Mouse (Mus musculus): ENCODE measurements around the gene Rapgef6.
"Not testable (repeated sequence)": the region's sequence is repeated elsewhere in the genome, so short reads cannot be mapped to it uniquely, and the experiment has no call there.

Gene Rapgef6

GRCm38 (mm10) chr11:54592585-54592984, 69.9 kb downstream of the Rapgef6 start:
- DNase-seq: no peak

DNA sequence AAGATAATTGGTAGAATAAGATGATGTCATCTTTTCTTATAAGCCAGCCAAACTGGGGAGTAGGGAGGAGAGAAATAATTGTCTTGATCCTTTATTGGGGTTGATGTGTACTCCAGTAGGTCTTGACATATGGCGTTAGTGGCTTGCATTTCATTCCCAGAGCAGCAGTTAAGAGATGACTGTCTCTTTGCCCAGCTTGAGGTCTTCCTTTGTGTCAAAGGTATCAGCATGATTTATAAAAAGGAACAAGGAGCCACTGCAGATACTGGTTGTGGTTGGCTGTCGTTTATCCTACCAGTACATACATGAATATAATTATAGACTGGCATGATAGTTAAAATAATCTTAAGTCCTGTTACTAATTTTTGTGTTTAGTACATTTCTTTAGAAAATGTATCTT, 71.4 kb downstream of the Rapgef6 start:
- DNase-seq: no peak

GRCm38 (mm10) chr11:54595053-54595452, 72.4 kb downstream of the Rapgef6 start:
- DNase-seq: no peak

DNA sequence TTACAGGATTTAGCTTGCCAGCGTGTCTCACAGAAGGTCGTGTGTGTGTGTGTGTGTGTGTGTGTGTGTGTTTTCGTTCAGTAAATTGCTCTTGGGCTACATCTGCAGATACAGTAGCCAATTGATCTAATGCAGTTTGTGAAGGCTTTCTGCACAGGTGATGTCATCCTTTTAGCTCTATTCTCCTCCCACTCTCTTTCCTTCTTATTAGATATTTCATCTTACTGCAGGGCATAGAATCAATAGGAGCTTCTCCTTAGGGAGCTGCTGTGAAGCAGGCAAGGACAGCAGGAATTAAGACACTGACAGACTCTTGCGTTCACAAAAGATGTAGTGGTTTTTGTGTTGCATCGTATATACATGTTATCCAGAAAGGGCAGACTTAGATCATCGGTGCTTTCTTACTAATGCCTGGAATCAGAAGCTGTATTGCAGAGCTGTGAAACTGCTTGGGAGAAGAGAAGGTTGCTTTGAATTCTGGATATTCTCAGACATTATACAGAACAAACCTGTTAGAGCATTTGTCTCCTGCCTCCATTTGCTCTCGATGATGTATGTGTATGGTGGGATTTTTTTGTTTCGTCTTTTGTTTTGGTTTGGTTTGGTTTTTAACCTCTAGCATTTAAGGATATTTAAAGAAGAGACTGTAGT, 73.4 kb downstream of the Rapgef6 start:
- peak; percentile 13 for DNase-seq

DNA sequence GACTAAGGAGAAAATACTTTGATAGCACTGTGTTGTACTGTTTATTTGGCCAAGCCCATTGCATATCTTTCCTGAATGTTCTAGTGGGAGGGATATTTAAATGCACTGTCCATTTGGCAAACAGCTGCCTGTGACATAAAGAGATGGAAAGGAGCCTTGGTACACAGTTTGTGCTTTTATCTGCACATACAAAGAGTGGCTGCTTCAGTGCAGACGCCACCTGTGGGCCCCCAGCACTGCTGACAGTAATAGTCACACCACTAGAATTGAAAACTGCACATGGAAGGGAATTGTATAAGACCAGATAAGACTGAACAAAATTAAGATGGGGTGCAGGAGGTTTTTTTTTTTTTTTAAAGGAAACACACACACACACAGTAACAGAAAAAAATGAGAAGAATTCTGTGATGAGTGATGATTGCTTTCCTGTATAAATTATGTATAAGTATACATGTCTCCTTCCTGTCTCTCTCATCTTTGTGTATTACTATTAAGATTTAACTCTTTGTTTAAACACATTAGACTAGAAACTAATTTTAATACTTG, 75.3 kb downstream of the Rapgef6 start:
- DNase-seq: peak; percentile 5

DNA sequence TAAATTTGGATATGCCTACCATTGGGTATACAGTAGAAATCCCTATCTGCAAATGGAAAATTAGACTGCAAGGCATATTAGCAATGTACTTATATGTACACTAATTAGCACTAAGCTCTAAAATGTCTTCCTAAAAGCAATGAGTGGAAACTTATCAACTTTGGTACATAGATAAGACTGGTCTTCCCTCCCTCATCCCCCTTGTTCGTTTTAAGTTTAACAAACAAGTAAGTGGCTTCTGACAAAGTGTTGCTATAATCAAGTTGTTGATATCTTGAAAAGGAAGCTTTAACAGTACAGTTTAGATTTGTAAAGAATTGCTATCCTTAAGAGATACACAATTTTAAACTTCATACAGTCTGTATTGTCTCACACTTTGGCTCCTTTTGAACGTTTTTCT, 78.5 kb downstream of the Rapgef6 start:
- no peak for DNase-seq

GRCm38 (mm10) chr11:54602764-54603163, 80.1 kb downstream of the Rapgef6 start:
- not testable (repeated sequence) for DNase-seq

DNA sequence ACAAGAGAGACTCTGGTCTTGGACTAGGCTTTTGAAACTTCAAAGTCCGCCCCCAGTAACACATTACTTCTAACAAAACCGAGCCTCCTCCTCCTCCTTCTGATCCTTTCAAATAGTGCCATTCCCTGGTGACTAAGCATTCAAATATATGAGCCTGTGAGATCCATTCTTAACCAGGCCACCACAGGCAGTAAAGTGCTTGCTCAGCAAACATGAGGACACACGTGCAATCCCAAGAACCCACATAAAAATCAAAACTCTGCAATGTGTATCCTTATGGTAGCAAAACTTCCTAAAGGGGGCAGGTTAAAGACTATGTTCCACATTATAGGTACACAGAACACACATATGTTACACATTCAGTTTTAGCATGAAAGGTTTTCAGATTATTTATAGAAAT, 81.8 kb downstream of the Rapgef6 start:
- DNase-seq: no peak

DNA sequence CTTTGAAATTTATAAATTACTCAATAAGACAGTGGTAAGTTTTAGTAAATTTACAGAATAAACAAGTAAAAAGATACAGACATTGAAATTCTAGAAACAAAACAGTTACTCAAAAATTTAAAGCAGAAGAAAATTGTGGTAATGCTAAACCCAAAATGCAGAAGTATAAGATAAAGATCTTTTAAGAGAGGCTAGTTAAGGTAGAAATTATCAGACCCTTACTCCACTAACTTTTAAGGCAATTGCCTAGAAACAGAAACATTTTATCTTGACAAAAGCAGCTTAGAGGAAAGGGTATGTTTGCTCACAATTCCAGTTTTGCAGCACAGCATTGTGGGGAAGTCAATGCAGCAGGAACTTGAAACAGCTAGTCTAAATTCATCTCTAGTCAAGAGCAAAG, 91.0 kb downstream of the Rapgef6 start:
- no peak for DNase-seq

DNA sequence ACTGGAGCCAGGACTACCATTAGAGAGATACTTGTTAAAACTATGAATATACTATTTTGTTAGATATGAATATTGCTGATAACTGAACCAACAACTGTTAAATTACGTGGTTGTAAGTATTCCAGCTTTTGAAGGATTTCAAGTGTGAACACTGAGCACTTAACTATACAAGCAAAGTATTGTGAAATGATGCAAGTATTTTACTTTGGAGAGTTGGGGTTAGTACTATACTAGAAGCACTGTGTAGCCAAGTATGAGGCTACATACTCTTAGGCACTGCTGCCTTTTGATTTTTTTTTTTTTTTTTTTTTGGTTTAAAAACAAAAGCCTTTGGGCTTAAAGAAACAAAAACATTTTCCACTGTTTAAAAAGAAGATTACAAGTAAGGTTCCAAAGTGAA, 91.9 kb downstream of the Rapgef6 start:
- DNase-seq: no peak

- no peak for DNase-seq
Observed at GRCm38 (mm10) chr11:54618841-54619240, 96.2 kb downstream of the Rapgef6 start.

GRCm38 (mm10) chr11:54621725-54622124, 99.1 kb downstream of the Rapgef6 start:
- DNase-seq: no peak

DNA sequence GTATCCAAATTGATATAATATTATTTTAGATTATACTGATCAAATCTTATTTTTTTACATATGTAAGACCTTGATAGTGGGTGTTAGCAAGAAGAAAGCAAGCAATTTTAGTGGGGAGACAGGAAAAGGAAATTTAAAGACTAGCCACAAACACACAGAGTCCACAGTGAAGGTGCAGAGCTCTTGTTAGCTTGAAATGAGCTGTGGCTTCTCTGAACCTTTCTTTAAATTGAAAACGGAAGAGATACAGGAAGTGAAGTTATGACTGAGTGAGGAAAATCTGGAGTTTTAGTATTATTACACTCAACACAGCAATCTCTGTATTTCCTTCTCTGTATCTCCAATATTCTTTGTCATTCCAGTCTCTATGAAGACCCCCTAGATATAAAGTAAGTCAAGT, 104.3 kb downstream of the Rapgef6 start:
- no peak for DNase-seq

- DNase-seq: no peak
Observed at GRCm38 (mm10) chr11:54646420-54646819, 123.8 kb downstream of the Rapgef6 start.

- DNase-seq: no peak
Observed at GRCm38 (mm10) chr11:54648573-54648972, 125.9 kb downstream of the Rapgef6 start.

GRCm38 (mm10) chr11:54655420-54655819, 132.8 kb downstream of the Rapgef6 start:
- no peak for DNase-seq

DNA sequence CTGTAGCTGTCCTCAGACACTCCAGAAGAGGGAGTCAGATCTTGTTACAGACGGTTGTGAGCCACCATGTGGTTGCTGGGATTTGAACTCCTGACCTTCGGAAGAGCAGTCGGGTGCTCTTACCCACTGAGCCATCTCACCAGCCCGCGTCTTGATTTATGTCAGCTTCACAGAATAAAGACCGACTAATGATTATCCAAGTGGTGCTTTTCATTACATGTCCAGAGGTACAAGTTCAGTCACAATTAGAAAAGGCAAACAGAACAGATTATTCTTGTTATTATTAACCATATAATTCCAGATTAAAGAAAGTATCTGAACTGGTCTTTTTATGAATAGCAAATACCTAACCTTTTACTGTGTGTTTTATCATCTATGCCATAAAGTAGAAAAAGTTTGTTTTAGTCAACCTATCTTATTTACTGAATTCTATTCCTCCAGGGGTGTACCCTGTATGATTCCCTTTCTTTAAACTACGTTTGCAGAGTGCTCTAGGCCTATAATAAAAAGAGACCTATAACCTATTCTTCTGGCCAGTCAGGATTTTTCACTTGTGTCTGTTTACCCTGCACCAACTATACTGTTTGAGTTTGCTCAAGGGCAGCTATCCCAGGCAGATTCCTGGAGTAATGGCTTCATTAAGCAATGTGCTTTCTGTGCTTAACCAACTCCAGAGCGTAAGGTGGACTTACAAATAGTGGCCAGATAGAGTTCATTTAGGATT, 151.1 kb downstream of the Rapgef6 start:
- DNase-seq: no peak

- no peak for DNase-seq
Observed at GRCm38 (mm10) chr11:54675792-54676489, 153.3 kb downstream of the Rapgef6 start.

DNA sequence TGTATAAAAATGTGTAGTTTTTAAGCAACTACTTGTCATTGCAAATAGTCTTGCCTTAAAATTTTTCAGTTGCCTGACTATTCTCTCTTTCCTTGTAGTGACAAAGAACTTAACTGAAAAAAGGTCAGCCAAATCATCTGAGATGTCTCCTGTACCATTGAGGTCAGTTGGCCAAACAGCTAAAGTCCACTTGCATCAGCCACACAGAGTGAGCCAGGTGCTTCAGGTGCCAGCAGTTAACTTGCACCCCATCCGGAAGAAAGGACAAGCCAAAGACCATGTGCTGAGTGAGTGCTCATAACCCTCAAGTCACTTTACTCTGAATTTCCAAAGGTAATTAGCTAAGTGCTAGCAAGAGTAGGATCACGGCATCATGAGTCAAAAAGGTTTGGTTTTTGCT, 156.5 kb downstream of the Rapgef6 start:
- DNase-seq: no peak

DNA sequence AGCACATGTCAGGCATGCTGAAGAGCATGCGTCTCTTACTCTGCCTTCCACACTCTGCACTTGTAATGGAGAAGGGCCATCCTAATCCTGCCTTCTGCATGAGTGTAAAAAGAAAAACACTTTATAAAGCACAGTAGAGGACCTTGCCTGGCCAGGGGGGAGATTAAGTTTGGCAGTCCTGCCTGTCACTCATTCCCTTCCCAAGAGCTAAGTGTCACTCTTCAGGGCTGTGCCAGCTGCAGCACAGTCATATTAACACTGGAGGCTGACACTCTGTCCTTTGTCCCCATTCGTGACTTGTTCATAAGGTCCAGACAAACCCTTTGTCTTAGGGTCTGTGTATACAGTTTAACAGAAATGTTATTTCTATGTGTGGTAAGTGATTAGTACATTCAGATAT, 162.2 kb downstream of the Rapgef6 start:
- no peak for DNase-seq

- no peak for DNase-seq
Observed at GRCm38 (mm10) chr11:54690171-54690570, 167.5 kb downstream of the Rapgef6 start.

DNA sequence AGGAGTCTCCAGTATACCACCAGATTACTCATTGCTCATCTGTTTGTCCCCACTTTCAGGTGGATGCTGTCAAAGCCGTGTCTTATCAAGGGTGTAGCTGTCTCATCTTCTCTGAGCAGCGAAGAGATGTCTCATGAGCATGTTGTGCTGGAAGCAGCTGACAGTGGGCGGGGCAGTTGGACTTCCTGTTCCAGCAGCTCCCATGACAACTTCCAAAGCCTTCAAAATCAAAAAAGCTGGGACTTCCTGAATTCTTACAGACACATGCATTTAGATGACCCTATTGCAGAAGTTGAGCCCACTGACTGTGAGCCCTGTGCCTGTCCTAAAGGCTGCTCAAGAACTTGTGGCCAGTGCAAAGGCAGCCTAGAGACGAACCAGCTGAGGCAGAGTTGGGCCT, 168.5 kb downstream of the Rapgef6 start:
- DNase-seq: peak; percentile 14

- no peak for DNase-seq
Observed at GRCm38 (mm10) chr11:54693696-54694095, 171.0 kb downstream of the Rapgef6 start.

GRCm38 (mm10) chr11:54694291-54694690, 171.6 kb downstream of the Rapgef6 start:
- no peak for DNase-seq

All from right cerebral cortex, postnatal 14 days (tissue).